Mouse (Mus musculus): ENCODE measurements around the gene Stom.
A peak's percentile ranks its signal among the peaks of the same experiment; 100 is the strongest.

The Stom gene

DNA sequence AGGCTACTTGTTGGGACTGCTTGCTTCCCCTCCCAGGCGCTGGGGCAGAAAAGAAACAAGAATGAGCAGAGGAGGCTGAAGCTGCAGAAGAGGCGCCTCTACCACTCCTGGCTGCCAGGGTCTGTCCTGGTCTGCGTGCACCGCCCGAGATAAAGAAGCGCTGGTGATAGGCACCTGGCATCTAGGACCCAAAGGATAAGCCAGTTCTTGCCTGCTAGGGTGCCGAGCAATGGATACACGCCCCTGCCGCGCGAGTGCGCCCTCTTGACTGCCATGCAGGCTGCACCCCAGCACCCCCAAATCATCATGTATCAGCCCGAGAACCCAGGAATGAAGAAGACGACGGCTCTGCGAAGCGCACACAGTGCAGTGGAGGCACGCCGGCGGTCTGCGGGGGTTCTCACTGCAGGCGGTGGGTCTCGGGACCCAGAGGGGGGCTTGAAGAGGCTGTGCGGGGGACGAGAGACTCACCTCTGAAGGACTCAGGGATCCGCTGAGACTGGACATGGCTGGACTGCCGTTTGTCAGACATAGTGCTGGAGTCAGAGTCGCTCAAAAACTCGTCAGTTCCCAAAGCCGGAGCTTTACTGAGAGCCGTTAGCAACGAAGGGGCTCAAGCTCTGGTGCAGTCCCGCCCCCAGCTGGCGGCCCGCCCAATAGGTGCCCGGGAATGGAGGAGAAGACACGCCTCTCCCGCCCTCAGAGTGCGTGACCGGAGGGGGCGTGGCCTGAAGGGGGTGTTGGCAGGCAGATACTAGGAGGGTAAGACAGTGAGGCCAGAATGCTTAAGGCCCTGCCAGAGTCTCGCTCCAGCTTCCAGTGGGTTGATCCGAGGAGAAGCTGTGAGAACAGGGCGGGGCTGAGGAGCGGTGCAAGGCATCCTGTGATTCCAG, at the start of gene Stom:
Stom (minus strand) TSS at position 589 of the 893 bp plus-strand sequence.
- peak; percentile 100 for DNase-seq

DNA sequence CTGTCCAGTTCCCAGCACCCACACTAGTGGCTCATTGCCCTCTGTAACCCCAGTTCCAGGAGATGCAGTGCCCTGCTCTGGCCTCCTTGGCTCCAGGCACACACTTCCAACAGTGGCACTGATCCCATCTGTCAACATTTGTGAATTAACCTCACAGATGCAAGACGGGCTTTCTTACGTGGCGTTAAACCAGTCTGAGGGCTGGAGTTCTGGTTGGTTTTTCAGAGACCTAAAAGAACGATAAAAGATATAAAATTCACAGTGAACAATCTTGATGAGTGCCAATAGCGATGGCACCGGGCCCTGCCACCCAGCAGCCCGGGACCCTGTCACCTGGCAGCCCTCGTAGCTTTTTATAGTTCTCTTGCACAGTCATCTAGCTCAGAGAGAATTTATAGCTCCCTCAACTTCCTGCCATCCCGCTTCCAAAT, 48.7 kb upstream of the Stom start:
- DNase-seq = peak; percentile 95

DNA sequence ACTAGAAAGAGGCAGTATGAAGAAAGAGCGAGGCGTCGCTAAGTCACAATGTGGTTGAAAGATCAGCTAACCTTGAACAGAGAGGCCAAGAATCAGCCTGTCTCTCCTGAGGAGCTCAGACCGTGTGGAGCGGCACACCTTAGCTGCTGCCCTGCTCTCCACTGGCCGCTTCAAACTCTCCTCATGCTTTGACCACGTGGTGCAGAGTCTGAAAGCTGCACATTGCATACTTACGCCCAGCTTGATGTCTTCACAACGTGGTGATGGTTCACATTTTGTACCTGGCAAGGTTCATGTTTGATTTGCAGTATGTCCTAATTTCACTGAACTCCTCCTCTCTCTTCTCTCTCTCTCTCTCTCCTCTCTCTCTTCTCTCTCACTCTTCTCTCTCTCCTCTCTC, 42.5 kb upstream of the Stom start:
- DNase-seq = peak; percentile 71

DNA sequence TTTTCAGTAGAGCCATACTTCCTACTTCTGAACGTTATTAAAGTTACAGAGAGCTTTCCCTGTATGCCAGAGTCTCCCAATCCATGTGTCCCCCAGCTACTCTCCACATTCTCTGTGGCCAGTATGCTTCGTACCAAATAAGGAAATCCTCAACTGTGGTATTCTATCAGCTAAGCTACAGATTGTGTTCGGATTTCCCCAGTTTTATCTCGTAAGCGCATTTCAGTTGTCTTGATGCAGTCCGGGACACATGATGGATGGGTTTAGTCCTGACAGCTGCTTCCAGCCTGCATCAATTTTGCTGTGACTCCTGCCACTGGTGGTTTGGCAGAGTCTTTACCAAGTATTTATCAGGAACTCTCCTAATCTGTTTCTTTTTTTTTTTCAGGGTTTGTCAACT, 40.8 kb upstream of the Stom start:
- peak; percentile 73 for DNase-seq

DNA sequence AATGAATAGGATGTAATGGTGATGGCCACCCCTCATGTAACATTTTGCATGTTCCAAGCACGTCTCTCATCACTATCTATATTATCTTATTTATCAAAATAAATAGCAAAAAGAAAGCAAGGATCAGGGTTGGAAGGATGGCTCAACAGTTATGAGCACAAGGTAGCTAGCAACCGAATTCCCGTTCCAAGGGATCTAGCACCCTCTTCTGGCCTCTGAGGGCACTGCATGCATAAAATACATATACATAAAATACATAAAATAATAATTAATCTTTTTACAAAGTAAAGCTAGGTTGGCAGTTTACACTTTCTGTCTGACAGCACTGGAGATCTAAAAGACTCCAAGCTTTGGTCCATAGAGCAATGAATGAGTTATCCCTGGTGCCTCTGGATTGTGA, 36.2 kb upstream of the Stom start:
- DNase-seq = peak; percentile 37

DNA sequence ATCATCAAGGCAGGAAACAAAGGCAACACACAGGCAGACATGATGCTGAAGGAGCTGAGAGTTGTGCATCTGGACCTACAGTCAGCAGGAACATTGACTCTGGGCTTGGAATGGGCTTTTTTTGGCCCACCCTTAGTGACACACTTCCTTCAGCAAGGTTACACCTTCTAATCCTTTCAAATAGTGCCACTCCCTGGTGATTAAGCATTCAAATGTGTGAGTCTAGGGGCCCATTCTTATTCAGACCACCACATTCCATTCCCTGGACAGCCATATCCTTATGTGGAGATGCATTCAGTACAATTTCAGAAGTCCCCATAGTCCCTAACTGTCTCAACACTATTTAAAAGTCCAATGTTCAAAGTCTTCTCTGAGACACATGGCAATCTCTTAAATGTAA, 33.9 kb upstream of the Stom start:
- peak; percentile 40 for DNase-seq

DNA sequence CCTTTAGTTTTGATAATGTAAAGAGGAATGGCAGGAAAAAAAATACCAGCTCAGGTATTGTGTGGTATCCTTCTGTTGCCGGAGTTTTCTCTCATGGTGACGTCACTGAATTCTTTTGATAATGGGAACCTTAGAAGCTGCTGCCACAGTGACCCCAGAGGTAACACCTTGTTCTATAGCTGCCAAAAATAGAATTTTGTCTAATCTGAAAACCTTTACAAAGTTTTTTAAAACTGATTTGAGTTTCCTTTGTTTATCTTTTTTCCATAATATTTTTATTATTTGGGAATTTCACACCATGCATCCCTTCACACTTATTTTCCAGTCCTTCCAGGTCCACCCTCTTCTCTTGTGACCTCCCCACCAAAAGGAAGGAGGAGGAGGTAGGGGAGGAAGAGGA, 30.9 kb upstream of the Stom start, which contains the start of gene 4930568D16Rik:
4930568D16Rik (minus strand) TSS at position 101 of the 400 bp plus-strand sequence.
- no peak for DNase-seq

DNA sequence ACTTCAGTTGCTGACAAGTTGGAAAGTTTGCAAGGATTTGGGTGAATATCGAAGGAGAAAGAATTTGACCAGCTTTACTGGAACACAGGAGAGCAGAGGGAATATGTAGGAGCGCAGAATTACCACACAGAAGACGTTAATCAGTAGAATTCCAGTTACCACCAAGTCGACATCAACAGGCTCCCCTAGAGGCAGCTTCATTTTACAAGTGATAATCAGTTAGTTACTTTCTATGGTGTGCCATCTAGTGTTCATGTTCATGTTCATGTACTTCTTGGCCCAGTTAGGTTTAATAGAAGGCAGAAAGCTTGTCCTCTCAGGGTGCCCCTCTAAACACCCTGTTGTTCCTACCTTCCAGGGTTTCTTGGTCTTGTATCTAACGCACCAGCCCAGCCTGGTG, 12.4 kb upstream of the Stom start:
- peak; percentile 71 for DNase-seq

DNA sequence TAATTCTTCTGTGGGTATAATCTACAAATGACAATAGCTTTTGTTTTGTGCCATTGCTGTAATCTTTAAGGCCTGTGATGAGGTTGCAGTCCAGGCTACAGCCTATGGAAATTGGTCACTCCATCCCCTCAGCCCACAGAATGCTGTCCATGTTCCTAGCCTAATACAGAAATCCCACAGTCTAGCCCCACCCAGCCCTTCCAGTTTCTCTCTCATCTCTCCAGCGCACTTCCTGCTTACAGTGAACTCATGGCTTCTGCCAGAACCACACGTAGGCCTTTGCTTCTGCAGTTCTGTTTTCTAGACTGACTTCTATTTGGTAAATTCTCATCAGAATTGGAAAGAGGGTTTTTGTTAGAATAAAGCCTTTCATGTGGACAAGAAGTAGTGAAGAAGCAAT, 9.2 kb upstream of the Stom start:
- peak; percentile 93 for DNase-seq

DNA sequence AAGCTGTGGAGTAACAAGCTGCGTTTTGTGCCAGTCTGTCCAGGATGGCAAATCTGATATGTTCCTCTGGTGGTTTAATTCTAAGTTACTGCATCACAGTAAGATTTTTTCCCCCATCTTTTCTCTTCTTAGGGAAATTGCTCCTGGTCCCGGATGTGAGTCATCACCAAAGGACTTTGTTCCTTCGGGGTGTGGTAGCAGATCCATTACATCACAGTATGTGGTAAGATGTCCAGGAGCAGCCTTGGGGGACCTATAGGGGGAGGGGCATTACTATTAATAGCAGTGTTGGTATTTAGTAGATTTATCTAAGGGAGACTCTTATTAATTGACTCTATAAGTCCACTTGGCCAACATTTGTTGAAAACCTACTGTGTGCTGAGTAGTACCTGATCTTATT, 5.8 kb upstream of the Stom start:
- DNase-seq = peak; percentile 91

DNA sequence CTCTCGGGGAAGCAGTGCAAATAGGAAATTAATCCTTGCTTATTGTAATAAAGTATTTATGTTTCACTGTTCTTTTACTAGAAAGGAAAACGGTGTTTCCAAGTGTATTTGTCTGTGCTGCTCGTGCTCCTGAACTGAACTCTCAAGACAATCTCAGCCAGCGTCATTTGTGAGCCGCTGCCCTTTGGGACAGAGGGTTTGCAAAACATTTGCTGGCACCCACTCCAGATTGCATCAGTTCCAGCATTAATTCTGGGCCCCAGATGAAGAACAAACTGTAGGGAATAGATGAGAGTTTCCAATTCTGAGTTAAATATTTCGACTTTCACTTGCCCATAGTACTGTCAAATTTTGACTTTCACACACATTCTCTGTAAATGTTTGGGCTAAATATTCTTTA, 1.9 kb upstream of the Stom start:
- DNase-seq = peak; percentile 95

DNA sequence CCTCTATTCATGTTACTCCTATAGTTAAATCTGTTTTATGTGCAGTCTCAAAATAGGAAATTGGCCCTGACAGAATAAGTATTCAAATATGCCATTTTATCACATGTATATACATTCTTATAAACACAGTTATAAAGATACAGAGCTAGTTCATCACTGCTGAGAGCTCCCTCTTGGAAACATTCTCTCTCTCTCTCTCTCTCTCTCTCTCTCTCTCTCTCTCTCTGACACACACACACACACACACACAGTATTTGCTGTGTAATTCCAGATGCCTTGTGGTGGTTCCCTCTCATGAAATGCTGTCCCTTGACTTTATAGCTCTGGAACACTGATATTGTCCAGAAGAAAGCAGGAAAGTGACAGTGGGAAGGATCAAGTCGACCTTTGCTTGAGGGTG, 1.3 kb upstream of the Stom start:
- peak; percentile 55 for DNase-seq

DNA sequence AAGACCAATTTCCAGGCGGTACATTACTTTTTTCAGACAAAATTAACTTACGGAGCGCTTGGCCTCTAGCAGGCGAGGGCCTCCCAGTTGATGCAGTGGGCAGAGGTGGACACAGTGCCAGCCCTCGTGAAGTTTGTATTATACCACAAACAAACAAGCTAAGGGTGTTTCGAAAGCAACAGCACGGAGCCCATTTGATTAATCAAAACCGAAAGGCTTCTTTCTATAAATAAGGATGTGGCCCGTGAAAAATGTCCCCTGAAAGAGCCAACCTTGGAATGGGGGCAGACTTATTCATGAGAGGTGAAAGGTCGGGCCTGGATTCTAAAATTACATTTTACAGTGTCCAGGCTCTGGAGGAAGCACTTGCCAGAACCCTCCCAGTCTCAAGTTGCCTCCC, 643 bp upstream of the Stom start:
- peak; percentile 95 for DNase-seq

DNA sequence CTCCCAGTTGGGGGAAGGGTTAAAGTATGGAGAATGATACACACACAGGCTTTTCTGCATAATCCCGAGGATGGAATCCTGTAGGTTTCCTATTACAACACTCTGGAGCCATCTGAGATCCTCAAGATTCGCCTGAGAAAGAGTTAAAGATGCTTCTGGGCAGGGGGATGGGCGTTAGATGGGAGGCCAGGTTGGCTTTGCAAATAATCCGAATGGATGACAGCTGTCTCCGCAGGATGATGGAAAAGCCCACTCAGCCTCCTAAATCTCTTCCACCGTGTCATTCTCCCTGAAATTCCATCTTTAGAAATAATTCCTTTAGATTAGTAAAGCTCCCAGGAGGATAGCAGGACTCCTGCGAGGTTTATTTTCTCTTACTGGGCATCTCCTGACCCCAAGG, 1.2 kb downstream of the Stom start:
- no peak for DNase-seq

DNA sequence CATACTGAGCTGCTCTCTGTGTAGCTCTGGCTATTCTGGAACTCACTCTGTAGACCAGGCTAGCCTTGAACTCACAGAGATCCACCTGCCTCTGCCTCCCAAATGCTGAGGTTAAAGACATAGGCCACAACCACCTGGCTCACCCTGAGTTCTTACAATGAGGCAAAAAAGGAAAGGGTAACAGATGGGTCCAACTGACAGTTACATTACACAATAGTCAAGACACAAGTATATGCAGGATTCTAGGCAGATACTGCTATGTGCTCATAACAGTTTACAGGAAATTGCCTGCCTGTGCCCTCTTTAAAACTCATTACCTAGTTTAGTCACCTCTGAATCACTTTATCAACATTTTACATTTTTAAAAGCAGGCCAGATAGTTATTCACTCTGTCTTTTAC, 3.1 kb downstream of the Stom start:
- DNase-seq = no peak

DNA sequence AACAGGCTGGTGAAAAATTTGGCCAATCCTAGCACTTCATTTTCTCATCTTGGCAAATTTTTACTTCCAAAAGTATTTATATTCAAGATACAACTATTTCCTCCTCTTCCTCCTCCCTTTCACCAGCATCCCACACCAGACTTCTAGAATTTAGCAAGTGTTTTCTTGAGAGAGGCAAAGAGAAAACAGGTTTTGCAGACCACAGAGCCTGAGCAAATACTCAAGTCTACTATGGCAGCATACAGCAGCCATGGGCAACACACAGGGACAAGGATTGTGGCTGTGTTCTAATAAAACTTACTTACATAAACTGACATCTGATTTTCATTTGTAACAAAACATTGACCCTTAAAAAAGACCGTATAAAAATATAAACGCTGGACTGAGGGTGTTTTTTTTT, 5.6 kb downstream of the Stom start:
- DNase-seq = no peak

DNA sequence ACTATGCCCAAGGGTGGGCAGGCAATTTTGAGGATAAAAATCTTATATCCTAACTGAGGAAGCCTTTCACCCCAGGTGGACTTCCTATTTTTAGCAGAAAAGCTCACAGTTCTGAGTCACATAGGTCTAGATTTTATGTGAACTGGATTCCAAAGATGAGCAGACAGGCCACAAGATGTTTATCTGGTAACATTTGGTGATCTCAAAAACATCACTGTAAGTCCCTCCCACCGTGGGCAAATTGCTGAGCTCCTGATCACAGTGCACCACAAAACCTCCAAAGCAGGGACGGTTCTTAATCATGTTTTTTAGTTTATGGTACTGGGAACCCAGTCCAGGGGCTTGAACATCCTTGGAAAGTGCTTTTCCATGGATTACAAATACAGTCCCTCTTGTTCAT, 7.7 kb downstream of the Stom start:
- no peak for DNase-seq

DNA sequence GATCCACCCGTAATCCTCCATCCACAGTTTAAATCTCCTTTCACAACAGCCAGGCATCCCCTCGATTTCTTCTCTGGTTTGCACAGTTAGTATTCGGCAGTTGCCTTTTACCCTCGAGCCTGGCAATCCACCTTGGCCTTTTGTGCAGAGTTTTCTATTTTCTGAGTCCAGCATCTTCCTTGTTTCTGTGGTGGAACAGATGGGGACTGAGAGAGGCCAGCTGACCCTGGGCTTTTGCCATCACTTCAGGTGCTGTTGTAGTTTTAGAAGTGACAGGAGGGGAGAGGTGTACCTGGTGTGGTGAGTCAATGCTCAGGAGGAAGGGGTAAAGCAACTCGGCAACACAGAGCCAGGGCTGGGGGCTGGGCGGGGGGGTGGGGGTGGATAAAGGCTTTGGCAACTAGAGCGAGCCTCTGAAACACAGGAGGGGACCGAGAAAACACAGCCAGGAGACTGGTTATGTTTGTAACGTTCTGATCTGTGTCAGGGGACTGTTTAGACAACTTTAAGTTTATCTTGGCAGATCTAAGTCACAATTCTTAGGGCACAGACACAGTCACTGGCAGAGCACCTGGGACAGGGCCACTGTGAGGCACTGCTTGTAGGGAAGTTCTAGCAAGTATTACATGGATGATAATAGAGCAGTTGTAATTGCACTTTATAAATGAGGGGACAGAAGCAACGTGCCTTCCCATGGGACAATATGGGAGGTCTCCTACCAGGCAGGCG, 8.5 kb downstream of the Stom start:
- no peak for DNase-seq

DNA sequence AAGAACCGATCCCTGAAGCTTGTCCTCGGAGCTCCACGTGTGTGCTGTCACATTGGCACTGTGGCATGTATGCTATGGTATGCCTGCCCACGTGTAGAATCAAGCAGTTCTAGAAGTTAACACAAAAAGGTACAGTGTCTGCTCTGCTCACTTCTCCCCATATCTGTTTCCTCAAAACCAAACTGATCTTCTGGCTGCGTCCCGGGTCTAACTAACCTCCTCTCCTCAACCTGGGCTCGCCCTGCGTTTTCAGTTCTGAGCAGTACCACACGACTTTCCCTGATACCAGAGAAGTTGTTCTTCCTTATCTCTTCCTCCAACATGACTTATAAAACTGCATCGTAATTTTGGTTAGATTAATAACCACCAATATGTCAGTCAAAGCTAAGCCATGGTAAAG, 9.2 kb downstream of the Stom start:
- no peak for DNase-seq

DNA sequence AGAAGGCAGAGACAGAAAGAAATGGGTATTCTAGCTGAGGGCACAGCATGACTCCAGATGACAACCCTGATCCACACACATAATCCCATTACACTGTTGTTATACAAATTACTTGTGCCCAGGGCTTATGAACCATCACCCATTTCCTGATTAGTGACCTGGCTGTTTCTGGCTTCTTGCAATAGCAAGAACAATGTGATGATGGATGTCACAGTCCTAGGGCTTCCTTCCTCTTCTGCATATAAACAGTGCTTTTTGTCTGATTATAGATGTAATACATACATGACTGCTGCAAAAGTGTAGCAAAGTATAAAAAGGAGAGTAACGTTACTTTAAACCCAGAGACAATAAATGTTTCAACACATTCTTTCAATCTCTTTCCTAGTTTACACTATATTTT, 9.8 kb downstream of the Stom start:
- no peak for DNase-seq

DNA sequence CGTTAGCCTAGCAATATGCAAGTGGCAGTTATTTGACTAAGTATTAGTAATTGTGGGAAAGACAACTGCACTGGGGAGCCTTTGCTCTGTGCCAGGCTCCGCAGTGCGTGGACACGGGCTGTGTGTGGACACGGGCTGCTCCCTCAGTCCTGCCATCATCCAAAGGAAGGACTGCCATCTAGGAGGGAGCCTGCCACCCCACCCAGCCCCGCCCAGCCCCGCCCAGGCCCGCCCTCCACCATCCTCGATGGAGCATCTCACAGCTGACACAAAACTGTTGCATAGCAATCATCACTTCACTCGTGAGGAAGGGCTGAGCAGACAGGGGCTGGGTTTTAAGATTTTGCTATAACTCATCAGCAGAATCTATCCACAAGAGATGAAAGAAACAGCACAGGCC, 10.8 kb downstream of the Stom start:
- DNase-seq = no peak

DNA sequence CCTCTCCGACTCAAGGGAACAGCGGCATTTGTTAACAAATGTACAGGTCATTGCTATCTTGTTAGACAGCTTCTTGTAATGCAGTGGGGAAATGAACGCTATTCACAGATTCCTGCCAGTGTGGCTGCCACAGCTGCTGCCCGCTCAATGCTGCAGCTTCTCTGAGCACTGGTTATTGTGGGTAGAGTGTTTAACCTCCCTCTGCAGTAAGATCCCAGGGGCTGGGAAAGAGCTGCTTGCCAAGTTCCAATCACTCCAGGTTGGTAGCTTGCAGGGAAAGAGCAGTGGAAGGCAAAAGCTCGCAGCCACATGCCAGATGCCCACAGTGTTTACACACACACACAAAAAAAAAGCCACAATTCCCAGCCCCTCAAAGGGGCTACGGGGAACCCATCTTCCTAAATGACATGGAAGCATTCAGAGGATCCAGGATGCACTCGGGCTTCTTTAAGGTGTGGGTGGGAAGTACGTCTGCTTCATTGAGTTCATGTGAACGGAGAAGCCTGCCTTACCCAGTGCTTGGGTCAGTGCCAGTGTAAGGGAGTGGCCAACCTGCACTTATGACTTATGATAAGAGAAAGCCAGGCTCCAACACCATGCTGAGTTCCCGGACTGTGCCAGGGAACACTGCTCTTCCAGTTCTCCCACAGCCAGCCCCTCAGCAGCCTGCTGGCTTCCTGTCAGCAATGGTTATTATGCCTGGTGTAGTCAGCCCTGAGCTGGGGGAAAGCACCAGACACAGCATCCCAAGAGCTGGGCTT, 14.2 kb downstream of the Stom start:
- DNase-seq = peak; percentile 98

DNA sequence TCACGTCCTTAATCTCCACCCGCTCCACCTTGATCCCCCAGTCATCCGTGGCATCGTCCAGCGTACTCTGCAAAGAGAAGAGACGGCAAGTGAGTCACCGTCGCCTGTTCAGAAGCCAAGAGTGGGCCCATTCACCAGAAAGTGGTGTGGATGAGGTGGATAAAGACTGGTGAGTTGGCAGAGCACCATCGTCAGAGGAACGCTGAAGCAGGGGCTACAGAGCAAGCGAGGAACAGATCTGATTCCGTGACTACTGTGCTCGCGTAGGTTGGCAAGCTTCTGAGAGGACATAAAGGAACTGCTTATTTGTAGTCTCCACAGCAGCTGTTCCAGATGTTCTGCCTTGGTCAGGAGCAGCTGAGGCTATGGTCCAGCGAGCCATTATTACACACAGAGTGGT, 16.4 kb downstream of the Stom start:
- DNase-seq = no peak

DNA sequence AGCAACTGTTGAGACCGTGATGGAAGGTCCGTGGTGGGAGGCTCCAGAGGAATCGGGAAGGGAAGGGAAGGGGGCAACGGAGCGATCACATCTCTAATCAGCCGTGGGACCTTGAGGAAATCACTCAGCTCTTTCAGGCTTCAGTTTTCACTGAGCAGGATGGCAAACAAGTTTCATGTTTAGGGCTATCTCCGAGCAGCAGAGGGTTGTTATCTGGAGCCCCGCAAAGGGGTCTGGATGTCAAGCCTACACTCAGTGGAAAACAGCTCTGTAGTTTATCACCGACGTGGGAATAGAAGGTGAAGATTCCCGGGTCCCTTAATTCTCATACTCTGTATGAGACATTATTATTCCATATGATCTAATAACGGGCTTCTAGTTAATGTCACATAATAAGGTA, 18.4 kb downstream of the Stom start:
- no peak for DNase-seq
